Mouse (Mus musculus) liver, embryonic 14.5 days (tissue): ENCODE measurements around the gene Prkar2a. TPM values are rescaled to one million over a fixed set of nuclear protein-coding genes. Genes with fewer than 3 reads are reported as not detected.

Experiments used
- ATAC-seq: fragments of 200-750 bp; cut with Nextera tagmentation; 2 replicates; pipeline ENCODE4 v1.8.0; 2017; ENCODE audit warnings: moderate number of reproducible peaks, mild to moderate bottlenecking, moderate library complexity; ENCODE audit not compliant: insufficient read depth
- DNase-seq, 3 experiments: peaks; one replicate each; pipeline ENCODE4 v3.0.0-alpha.2; 2012 to 2013; ENCODE audit warnings: low read depth in 3 of 3, low spot score in 3 of 3
- H3K27ac ChIP-seq: fragments of 300-500 bp; sonication (generic); 2 replicates; pipeline ENCODE4 v1.5.1; 2014; ENCODE audit warnings: moderate library complexity, mild to moderate bottlenecking, control low read depth, inconsistent platforms
- H3K27me3 ChIP-seq: fragments of 300-500 bp; sonication (generic); 2 replicates; pipeline ENCODE4 v1.6.1; 2014; ENCODE audit warnings: mild to moderate bottlenecking, low read length, moderate library complexity; ENCODE audit not compliant: control insufficient read depth, insufficient read depth
- H3K36me3 ChIP-seq: fragments of 300-500 bp; sonication (generic); replicated peaks from 2 replicates; pipeline ENCODE4 v1.6.1; 2014; ENCODE audit warnings: low read depth; ENCODE audit not compliant: control insufficient read depth, insufficient read depth
- H3K4me1 ChIP-seq, 2 experiments: fragments of 200-500 bp in 1 of 2; fragments of 300-500 bp in 1 of 2; sonication (generic) in 1 of 2; replicated peaks; 2 replicates each; pipeline ENCODE4 v1.6.1; 2012 to 2014; ENCODE audit warnings: antibody characterized with exemption in 1 of 2, inconsistent platforms in 1 of 2, low read length in 1 of 2; ENCODE audit not compliant: control insufficient read depth in 2 of 2, insufficient read depth in 2 of 2
- H3K4me2 ChIP-seq: fragments of 300-500 bp; sonication (generic); 2 replicates; pipeline ENCODE4 v1.6.1; 2014; ENCODE audit warnings: low read depth, mild to moderate bottlenecking, control low read depth, moderate library complexity
- H3K4me3 ChIP-seq, 2 experiments: fragments of 200-500 bp in 1 of 2; fragments of 300-500 bp in 1 of 2; sonication (generic) in 1 of 2; 2 replicates each; pipeline ENCODE4 v1.5.1; 2012 to 2014; ENCODE audit warnings: low read depth in 2 of 2, low read length in 2 of 2, mild to moderate bottlenecking in 2 of 2, control low read depth in 1 of 2, inconsistent platforms in 1 of 2, moderate library complexity in 1 of 2; ENCODE audit not compliant: insufficient read depth in 1 of 2
- H3K9ac ChIP-seq: fragments of 300-500 bp; sonication (generic); replicated peaks from 2 replicates; pipeline ENCODE4 v1.6.1; 2014; ENCODE audit warnings: mild to moderate bottlenecking, control low read depth, moderate library complexity
- H3K9me3 ChIP-seq: fragments of 300-500 bp; sonication (generic); 2 replicates; pipeline ENCODE4 v1.6.1; 2016; ENCODE audit warnings: low read length, mixed read lengths; ENCODE audit not compliant: control insufficient read depth
- CTCF ChIP-seq: IDR thresholded peaks from 2 replicates; pipeline ENCODE4 v1.5.1; 2016; ENCODE audit warnings: antibody characterized with exemption, low read depth, control low read depth
- EP300 ChIP-seq: IDR thresholded peaks from 2 replicates; pipeline ENCODE4 v1.6.1; 2016; ENCODE audit warnings: antibody characterized with exemption, low read depth
- WGBS: fragments of 180-500 bp; shearing (Covaris S2); extraction: QIAGEN DNeasy Blood & Tissue Kit; methylation state at CpG from one replicate; pipeline ENCODE4 v1.1.7; 2014; ENCODE audit not compliant: insufficient replicate concordance; 5-methylcytosine and 5-hydroxymethylcytosine counted together
- polyA plus RNA-seq, 2 experiments: library from polyadenylated mRNA; depleted of rRNA in 1 of 2; stranded (reverse) in 1 of 2; unstranded in 1 of 2; fragments of >200 nt; fragmentation: Nextera tagmentation in 1 of 2; extraction: Ambion mirVana in 1 of 2; gene quantifications; 2 replicates each; pipeline versions ENCODE4 v1.2.1 to v1.2.3; 2012 to 2014

Gene Prkar2a
- polyA plus RNA-seq, 2 experiments: 6.4 to 9.9 TPM

DNA sequence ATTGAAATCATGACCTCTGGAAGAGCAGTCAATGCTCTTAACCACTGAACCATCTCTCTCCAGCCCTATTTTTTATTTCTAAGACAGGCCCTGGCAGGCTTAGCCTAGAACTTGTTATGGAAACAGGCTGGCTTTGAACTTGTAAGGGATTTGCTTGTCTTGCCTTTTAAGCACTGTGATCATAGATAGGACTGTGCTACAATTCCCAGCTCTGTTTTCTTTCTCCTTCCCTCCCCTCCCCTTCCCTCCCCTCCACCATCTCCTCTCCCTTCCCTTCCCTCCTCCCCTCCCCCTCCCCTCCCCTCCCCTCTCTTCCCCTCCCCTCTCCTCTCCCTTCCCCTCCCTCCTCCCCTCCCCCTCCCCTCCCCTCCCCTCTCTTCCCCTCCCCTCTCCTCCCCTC lies 13.4 kb downstream of the Prkar2a start:
- Histone ChIP-seq H3K4me1 (no peaks in the 10 kb centered on the region; a peak in 1 of 4 replicates), H3K36me3 (no peaks in the 10 kb centered on the region), H3K9ac (no peak overlapping the region), H3K27ac (no peak overlapping the region), H3K27me3 (no peaks in the 10 kb centered on the region), H3K4me2 (no peak overlapping the region), H3K9me3 (no peaks in the 10 kb centered on the region), H3K4me3 (no peak overlapping the region)
- DNase-seq (no peak), ATAC-seq (no peak)
- no peak for TF ChIP-seq CTCF
- no peak for TF ChIP-seq EP300

DNA sequence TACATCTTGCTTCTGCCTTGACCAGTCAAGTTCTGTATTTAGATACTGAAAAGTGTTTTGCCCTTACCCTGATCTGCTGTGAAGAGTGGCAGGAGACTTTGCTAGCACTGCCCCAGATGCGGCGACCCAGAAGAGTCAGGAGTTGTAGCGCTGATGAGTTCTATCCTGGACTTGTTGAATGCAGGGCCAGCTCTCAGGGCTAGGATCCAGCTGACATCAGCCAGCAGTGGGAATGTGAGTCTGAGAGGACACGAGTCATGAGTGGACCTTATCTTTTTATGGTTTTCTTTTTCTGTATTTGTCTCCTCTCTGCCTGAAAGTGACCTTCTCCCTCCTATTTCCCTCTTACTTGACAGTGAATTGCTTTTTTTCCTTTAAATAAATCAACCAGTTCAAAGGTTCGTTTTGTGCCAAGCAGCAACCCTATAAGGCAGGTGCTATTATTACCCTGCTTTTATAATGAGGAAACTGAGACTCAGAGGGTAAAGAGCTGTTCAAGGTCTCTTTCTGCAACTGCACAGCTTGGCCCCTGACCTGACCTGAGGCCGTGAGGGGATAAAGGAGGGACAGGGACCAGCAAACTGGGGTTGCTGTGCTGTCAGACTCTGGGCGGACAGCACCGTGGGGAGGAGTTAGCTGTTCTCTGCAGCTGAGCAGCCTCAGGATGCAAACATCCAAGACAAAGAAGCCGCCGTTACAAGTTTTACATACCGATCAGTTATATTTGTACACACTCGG lies 14.4 kb downstream of the Prkar2a start:
- Histone ChIP-seq H3K9me3 (no peaks in the 10 kb centered on the region), H3K27ac (no peak overlapping the region), H3K4me1 (no peaks in the 10 kb centered on the region; a peak in 1 of 4 replicates), H3K4me2 (no peak overlapping the region), H3K27me3 (no peaks in the 10 kb centered on the region), H3K9ac (no peak overlapping the region), H3K36me3 (no peaks in the 10 kb centered on the region), H3K4me3 (no peak overlapping the region)
- no peak for ATAC-seq
- no peak for DNase-seq
- WGBS: 65% methylated on average over 12 of the region's 12 CpGs
- TF ChIP-seq EP300: no peak
- TF ChIP-seq CTCF: no peak

DNA sequence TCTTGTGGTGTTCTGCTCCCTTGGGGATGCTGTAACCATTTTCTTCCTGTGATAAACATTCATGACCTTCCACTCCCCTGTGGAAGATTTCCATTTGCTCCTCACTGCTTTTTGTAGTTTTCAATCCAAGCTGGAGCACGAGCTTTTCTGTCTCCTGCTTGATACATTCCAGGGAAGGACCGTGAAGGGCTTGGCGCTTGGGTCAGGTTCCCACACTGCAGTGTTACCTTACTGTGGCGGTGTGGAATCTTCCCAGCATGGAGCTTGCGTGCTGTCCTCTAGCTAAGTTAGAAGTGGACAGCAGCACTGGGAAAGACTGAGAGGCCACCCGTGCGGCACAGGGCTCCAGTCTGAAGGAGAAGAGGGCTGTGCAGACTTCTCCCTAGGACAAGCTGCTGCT lies 15.5 kb downstream of the Prkar2a start:
- Histone ChIP-seq H3K9ac (no peak overlapping the region), H3K4me2 (no peak overlapping the region), H3K27ac (no peak overlapping the region), H3K4me3 (no peak overlapping the region), H3K36me3 (no peaks in the 10 kb centered on the region), H3K4me1 (no peaks in the 10 kb centered on the region; a peak in 1 of 4 replicates), H3K9me3 (no peaks in the 10 kb centered on the region), H3K27me3 (no peaks in the 10 kb centered on the region)
- 81% methylated on average over 7 of the region's 7 CpGs for WGBS
- TF ChIP-seq EP300: no peak
- no peak for TF ChIP-seq CTCF
- ATAC-seq: no peak
- no peak for DNase-seq

DNA sequence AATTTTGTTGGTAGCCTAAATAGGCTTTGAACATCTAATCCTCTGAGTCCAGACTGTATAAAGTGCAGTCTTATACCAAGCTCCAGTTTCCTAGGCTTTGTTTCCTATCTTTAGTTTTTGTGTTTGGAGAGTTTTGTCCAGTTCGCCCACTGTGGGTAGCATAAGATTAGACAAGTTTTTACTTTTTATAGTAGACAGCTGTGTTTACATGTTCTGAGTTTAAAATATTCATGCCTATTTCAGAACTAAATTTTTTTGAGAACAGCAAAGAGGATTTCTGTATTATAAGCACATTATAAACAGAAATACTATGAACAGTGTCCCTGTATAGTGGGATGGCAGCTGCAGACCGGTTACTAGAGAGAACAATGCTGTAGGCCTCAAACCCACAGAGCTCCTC lies 18.1 kb downstream of the Prkar2a start:
- Histone ChIP-seq H3K27me3 (no peaks in the 10 kb centered on the region), H3K4me1 (no peaks in the 10 kb centered on the region; a peak in 1 of 4 replicates), H3K4me3 (no peak overlapping the region), H3K36me3 (no peaks in the 10 kb centered on the region), H3K27ac (no peak overlapping the region), H3K9me3 (no peaks in the 10 kb centered on the region), H3K4me2 (no peak overlapping the region), H3K9ac (no peak overlapping the region)
- TF ChIP-seq EP300: no peak
- DNase-seq (no peak), ATAC-seq (no peak)
- 84% methylated on average over 2 of the region's 2 CpGs for WGBS

DNA sequence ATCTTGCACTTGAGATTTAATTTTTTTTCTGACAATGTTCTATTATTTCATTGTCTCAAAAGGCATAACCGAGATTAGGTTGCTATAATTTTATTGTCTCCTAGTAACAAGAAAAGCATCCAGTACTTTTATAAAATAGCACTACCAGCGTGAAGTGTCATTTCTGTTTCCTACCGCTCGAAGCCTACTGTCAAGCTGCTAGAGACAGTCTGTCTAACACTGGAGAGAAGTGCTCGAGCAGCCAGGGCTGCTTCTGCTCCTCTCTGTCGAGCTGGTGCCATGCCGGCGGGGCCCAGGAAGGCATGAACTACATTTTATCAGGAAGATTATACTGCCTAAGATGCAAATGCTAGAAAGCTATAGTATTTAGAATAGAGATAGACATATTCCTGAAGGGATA lies 19.7 kb downstream of the Prkar2a start:
- H3K9ac ChIP-seq: no peak overlapping the region
- no peak overlapping the region for H3K27ac ChIP-seq
- no peak for DNase-seq
- no peaks in the 10 kb centered on the region for H3K27me3 ChIP-seq
- no peak overlapping the region for H3K4me2 ChIP-seq
- no peak overlapping the region for H3K4me3 ChIP-seq
- no peaks in the 10 kb centered on the region for H3K4me1 ChIP-seq
- WGBS: 78% methylated on average over 8 of the region's 8 CpGs
- no peak for ATAC-seq
- H3K9me3 ChIP-seq: no peaks in the 10 kb centered on the region
- TF ChIP-seq CTCF (no peak), EP300 (no peak)
- no peaks in the 10 kb centered on the region for H3K36me3 ChIP-seq
